Mouse (Mus musculus) kidney, embryonic 16.5 days (tissue): Measurements from ENCODE around the gene Anp32e. TPM values are rescaled to one million over a fixed set of nuclear protein-coding genes. Genes with fewer than 3 reads are reported as not detected.
A peak's percentile ranks its signal among the peaks of the same experiment; 100 is the strongest.
"Not testable (repeated sequence)": the region's sequence is repeated elsewhere in the genome, so short reads cannot be mapped to it uniquely, and the experiment has no call there.

ENCODE experiments used
- ATAC-seq: fragments of 200-750 bp; cut with Nextera tagmentation; 2 replicates; pipeline ENCODE4 v1.8.0; 2017; ENCODE audit warnings: moderate TSS enrichment; ENCODE audit not compliant: low FRiP score, low TSS enrichment
- H3K27ac ChIP-seq: fragments of 300-500 bp; sonication (generic); 2 replicates; pipeline ENCODE4 v1.5.1; 2014; ENCODE audit warnings: low read length
- H3K27me3 ChIP-seq: fragments of 300-500 bp; sonication (generic); 2 replicates; pipeline ENCODE4 v1.6.1; 2014; ENCODE audit warnings: low read length, control low read depth, mixed read lengths; ENCODE audit not compliant: insufficient read depth
- H3K36me3 ChIP-seq: fragments of 300-500 bp; sonication (generic); 2 replicates; pipeline ENCODE4 v1.6.1; 2014; ENCODE audit warnings: low read length, control low read depth, mixed read lengths; ENCODE audit not compliant: insufficient read depth
- H3K4me1 ChIP-seq: fragments of 300-500 bp; sonication (generic); 2 replicates; pipeline ENCODE4 v1.6.1; 2014; ENCODE audit warnings: low read length, control low read depth, mixed read lengths; ENCODE audit not compliant: insufficient read depth
- H3K4me2 ChIP-seq: fragments of 300-500 bp; sonication (generic); replicated peaks from 2 replicates; pipeline ENCODE4 v1.6.1; 2014; ENCODE audit warnings: low read depth, low read length
- H3K4me3 ChIP-seq: fragments of 300-500 bp; sonication (generic); 2 replicates; pipeline ENCODE4 v1.5.1; 2014; ENCODE audit warnings: mild to moderate bottlenecking, low read length
- H3K9ac ChIP-seq: fragments of 300-500 bp; sonication (generic); replicated peaks from 2 replicates; pipeline ENCODE4 v1.6.1; 2014; ENCODE audit warnings: low read length
- H3K9me3 ChIP-seq: fragments of 300-500 bp; sonication (generic); 2 replicates; pipeline ENCODE4 v1.6.1; 2016; ENCODE audit warnings: low read length, control low read depth
- WGBS: fragments of 180-500 bp; shearing (Covaris S2); extraction: QIAGEN DNeasy Blood & Tissue Kit; methylation state at CpG from one replicate; pipeline ENCODE4 v1.1.7; 2014; 5-methylcytosine and 5-hydroxymethylcytosine counted together
- polyA plus RNA-seq: library from polyadenylated mRNA; unstranded; fragments of >200 nt; fragmentation: Nextera tagmentation; extraction: Ambion mirVana; gene quantifications from 2 replicates; pipeline ENCODE4 v1.2.1, GENCODE M21; 2015

The Anp32e gene
- polyA plus RNA-seq, 1 experiment from 2014 or later, result 206 TPM

- peaks cover 48% of the 10 kb centered on the region for H3K36me3 ChIP-seq
- H3K4me3 ChIP-seq, result no peak overlapping the region
- H3K9ac ChIP-seq, result no peak overlapping the region
- ATAC-seq, result no peak
- peaks cover 17% of the 10 kb centered on the region for H3K4me1 ChIP-seq
- H3K27me3 ChIP-seq, result no peaks in the 10 kb centered on the region
- no peaks in the 10 kb centered on the region for H3K9me3 ChIP-seq
- no peak overlapping the region for H3K4me2 ChIP-seq
- no peak overlapping the region for H3K27ac ChIP-seq
- WGBS, result 93% methylated on average over 1 of the region's 1 CpGs
These were observed 5.4 kb downstream of the Anp32e start for GRCm38 (mm10) chr3:95934448-95934847.

DNA sequence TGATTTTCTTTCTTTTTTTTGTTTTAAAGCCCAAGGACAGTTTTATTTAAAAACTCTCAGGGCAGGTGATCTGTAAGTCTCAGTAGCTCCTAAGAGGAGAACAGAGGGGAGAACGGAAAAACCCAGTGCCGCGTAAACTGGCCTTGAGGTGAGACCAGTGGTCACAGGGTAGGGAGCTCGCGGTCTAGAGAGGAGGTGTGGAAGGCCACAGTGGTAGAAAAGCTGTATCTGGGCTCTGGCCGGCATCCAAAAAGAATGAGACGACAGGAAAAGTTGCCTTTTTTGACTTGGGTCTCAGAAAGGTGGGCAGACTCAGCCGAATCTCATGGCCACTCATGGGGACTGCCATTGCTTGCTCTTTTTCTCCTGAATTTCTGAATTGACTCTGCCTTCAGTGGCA, 9.2 kb downstream of the Anp32e start:
- Histone ChIP-seq H3K27ac (no peak overlapping the region), H3K9me3 (no peaks in the 10 kb centered on the region), H3K27me3 (no peaks in the 10 kb centered on the region), H3K36me3 (peaks cover 79% of the 10 kb centered on the region), H3K4me3 (no peak overlapping the region), H3K4me1 (no peaks in the 10 kb centered on the region; the same call in 1 of the 2 replicates), H3K9ac (no peak overlapping the region), H3K4me2 (no peak overlapping the region)
- ATAC-seq, result no peak
- 93% methylated on average over 8 of the region's 8 CpGs for WGBS

GRCm38 (mm10) chr3:95938835-95939234, 9.8 kb downstream of the Anp32e start:
- Histone ChIP-seq H3K9ac (no peak overlapping the region), H3K9me3 (no peaks in the 10 kb centered on the region), H3K4me1 (no peaks in the 10 kb centered on the region; the same call in 1 of the 2 replicates), H3K36me3 (peaks cover 76% of the 10 kb centered on the region), H3K27me3 (no peaks in the 10 kb centered on the region), H3K4me2 (no peak overlapping the region), H3K4me3 (no peak overlapping the region), H3K27ac (no peak overlapping the region)
- no peak for ATAC-seq
- 96% methylated on average over 15 of the region's 15 CpGs for WGBS

- Histone ChIP-seq H3K27me3 (no peaks in the 10 kb centered on the region), H3K4me3 (no peak overlapping the region), H3K9me3 (no peaks in the 10 kb centered on the region), H3K9ac (no peak overlapping the region), H3K4me1 (no peaks in the 10 kb centered on the region; the same call in 1 of the 2 replicates), H3K36me3 (peaks cover 65% of the 10 kb centered on the region), H3K27ac (peak overlapping the region; percentile 2; the same call in 1 of the 2 replicates), H3K4me2 (no peak overlapping the region)
- ATAC-seq, result peak; percentile 91
- WGBS, result 78% methylated on average over 6 of the region's 6 CpGs
These were observed 13.7 kb downstream of the Anp32e start for GRCm38 (mm10) chr3:95942749-95943148.

- Histone ChIP-seq H3K9ac (no peak overlapping the region), H3K4me2 (no peak overlapping the region), H3K27ac (no peak overlapping the region), H3K27me3 (no peaks in the 10 kb centered on the region), H3K4me1 (no peaks in the 10 kb centered on the region; the same call in 1 of the 2 replicates), H3K4me3 (no peak overlapping the region), H3K36me3 (peaks cover 60% of the 10 kb centered on the region), H3K9me3 (no peaks in the 10 kb centered on the region)
- no peak for ATAC-seq
- WGBS, result 92% methylated on average over 7 of the region's 7 CpGs
These were observed 14.2 kb downstream of the Anp32e start for GRCm38 (mm10) chr3:95943226-95943625.

DNA sequence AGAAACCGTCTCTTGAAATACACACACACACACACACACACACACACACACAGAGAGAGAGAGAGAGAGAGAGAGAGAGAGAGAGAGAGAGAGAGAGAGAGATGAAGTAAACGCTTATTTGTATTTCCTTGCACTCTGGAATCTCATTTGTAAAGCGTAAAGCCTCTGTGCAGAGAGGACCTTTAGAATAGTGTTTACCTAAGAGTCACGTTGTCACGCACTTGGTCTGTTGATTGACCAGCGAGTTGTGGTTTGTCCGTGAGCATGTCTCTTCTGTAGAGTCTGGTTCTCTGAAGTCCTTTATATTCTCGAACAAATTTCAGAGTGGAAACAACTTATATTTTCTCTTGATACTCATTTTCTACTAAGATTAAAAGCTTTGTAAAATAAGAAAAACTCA, 15.7 kb downstream of the Anp32e start:
- no peak overlapping the region for H3K4me3 ChIP-seq
- H3K9ac ChIP-seq, result no peak overlapping the region
- no peaks in the 10 kb centered on the region for H3K9me3 ChIP-seq
- no peaks in the 10 kb centered on the region; the same call in 1 of the 2 replicates for H3K4me1 ChIP-seq
- H3K4me2 ChIP-seq, result no peak overlapping the region
- ATAC-seq, result no peak
- H3K27me3 ChIP-seq, result no peaks in the 10 kb centered on the region
- H3K36me3 ChIP-seq, result peaks cover 49% of the 10 kb centered on the region
- no peak overlapping the region for H3K27ac ChIP-seq
- 85% methylated on average over 8 of the region's 8 CpGs for WGBS

GRCm38 (mm10) chr3:95945731-95946240, 16.7 kb downstream of the Anp32e start:
- Histone ChIP-seq H3K4me1 (no peaks in the 10 kb centered on the region; the same call in 1 of the 2 replicates), H3K4me2 (no peak overlapping the region), H3K9ac (no peak overlapping the region), H3K27me3 (no peaks in the 10 kb centered on the region), H3K4me3 (no peak overlapping the region), H3K9me3 (no peaks in the 10 kb centered on the region), H3K27ac (no peak overlapping the region), H3K36me3 (peaks cover 41% of the 10 kb centered on the region)
- 89% methylated on average over 14 of the region's 14 CpGs for WGBS
- ATAC-seq, result no peak

DNA sequence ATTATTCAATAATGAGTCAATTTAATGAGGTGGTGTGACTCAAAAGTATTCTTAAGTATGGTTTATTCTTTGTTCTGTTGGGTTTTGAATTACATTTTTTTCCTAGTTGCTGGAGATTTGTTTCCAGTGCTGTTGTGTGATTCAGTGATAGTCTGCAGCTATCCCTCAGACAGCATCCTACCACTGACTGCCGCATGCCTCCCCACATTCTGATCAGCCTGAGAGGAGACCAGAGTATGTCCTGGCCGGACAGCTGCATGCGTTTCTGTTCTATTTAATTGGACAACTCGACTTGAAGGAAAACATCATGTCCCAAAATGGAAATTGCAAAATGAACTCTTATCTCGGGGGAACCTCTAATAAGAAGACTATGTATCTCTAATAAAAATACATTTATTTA, 19.3 kb downstream of the Anp32e start:
- H3K4me2 ChIP-seq, result no peak overlapping the region
- WGBS, result 94% methylated on average over 5 of the region's 5 CpGs
- no peak for ATAC-seq
- H3K9me3 ChIP-seq, result no peaks in the 10 kb centered on the region
- no peaks in the 10 kb centered on the region for H3K27me3 ChIP-seq
- peaks cover 20% of the 10 kb centered on the region for H3K36me3 ChIP-seq
- no peak overlapping the region for H3K27ac ChIP-seq
- H3K4me1 ChIP-seq, result no peaks in the 10 kb centered on the region
- H3K4me3 ChIP-seq, result no peak overlapping the region
- no peak overlapping the region for H3K9ac ChIP-seq

DNA sequence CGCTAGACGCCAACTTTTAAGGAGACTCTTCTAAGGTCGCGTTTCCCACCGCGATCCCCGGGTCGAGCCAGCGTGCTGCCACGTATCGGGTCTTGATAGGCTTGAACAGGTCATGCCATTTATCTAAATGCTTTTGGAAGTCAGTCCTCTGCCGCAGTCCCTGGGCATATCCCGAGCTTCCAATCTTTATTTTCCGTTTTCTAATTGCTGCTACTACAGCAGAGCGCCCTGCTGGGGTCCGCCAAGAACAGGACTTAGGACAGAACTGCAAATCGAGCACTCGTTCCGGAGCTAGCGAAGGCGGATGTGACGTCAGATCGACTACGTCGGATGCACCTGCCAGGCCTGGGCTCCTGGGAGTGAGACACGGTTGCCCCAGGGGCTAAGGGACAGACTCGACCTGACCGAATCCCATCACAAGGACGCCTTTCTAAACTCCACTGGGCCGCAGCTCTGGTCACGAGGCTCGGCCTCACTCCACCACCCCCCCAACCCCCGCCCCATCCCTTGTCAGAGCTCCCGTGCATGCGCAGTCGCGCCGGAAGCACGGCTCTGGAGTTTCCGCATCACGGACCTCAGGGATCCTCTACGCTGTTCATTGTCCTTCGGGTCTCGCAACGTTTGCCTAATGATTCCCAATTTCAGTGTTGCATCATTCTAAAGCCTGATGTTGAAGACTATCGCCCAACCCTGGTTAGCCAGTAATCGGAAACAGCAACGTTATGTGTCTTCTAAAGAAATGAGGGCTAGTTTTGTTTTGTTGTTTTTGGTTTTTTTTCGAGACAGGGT, 21.9 kb downstream of the Anp32e start:
- Histone ChIP-seq H3K27ac (peak overlapping the region; percentile 98), H3K4me1 (no peaks in the 10 kb centered on the region), H3K9ac (peak overlapping the region; percentile 79), H3K4me2 (peak overlapping the region; percentile 85), H3K27me3 (no peaks in the 10 kb centered on the region), H3K36me3 (peaks cover 5% of the 10 kb centered on the region; the same call in 1 of the 2 replicates), H3K9me3 (no peaks in the 10 kb centered on the region), H3K4me3 (peak overlapping the region; percentile 61)
- peak; percentile 96 for ATAC-seq
- 1% methylated on average over 49 of the region's 49 CpGs for WGBS

DNA sequence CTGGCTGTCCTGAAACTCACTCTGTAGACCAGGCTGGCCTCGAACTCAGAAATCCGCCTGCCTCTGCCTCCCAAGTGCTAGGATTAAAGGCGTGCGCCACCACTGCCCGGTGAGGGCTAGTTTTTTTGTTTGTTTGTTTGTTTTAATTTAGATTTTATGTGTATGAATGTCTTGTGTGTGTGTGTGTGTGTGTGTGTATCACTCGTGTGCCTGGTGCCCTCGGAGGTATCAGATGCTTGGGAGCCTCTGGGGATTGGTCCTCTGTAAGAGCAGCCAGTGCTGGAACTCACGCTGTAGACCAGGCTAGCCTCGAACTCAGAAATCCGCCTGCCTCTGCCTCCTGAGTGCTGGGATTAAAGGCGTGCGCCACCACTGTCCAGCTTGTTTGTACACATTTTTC, 22.5 kb downstream of the Anp32e start:
- H3K4me2 ChIP-seq, result peak overlapping the region; percentile 85
- 72% methylated on average over 12 of the region's 12 CpGs for WGBS
- peak overlapping the region; percentile 79 for H3K9ac ChIP-seq
- not testable (repeated sequence) for H3K4me1 ChIP-seq, H3K27me3 ChIP-seq, H3K9me3 ChIP-seq, H3K36me3 ChIP-seq
- peak overlapping the region; percentile 61 for H3K4me3 ChIP-seq
- ATAC-seq, result peak; percentile 32; the same call in 1 of the 2 replicates
- H3K27ac ChIP-seq, result peak overlapping the region; percentile 98
